Mouse (Mus musculus) liver, adult 2 months (tissue): ENCODE results near the gene Zfp37. TPM values are rescaled to one million over a fixed set of nuclear protein-coding genes. Genes with fewer than 3 reads are reported as not detected.

ENCODE experiments used
- DNase-seq: peaks from one replicate; pipeline ENCODE4 v3.0.0-alpha.2; 2011; ENCODE audit warnings: low read depth, low spot score; ENCODE audit errors: extremely low read depth
- H3K27ac ChIP-seq: fragments of 200-500 bp; replicated peaks from 2 replicates; pipeline ENCODE4 v1.5.1; 2012; ENCODE audit warnings: low read depth, mild to moderate bottlenecking, control low read depth, inconsistent platforms, low read length; ENCODE audit not compliant: insufficient read depth
- H3K27me3 ChIP-seq: fragments of 200-500 bp; 2 replicates; pipeline ENCODE4 v1.6.1; 2012; ENCODE audit warnings: mild to moderate bottlenecking, moderate library complexity, low read length, inconsistent platforms; ENCODE audit not compliant: control insufficient read depth, insufficient read depth
- H3K36me3 ChIP-seq: fragments of 200-500 bp; 2 replicates; pipeline ENCODE4 v1.6.1; 2012; ENCODE audit warnings: low read length, inconsistent platforms; ENCODE audit not compliant: control insufficient read depth, insufficient read depth
- H3K4me1 ChIP-seq: fragments of 200-500 bp; 2 replicates; pipeline ENCODE4 v1.6.1; 2011; ENCODE audit warnings: low read length; ENCODE audit not compliant: control insufficient read depth, insufficient read depth
- H3K4me3 ChIP-seq: fragments of 200-500 bp; 2 replicates; pipeline ENCODE4 v1.5.1; 2011; ENCODE audit warnings: low read depth, mild to moderate bottlenecking, control low read depth, low read length, moderate library complexity; ENCODE audit not compliant: insufficient read depth
- H3K79me2 ChIP-seq: fragments of 200-500 bp; 2 replicates; pipeline ENCODE4 v1.6.1; 2012; ENCODE audit warnings: inconsistent platforms, mild to moderate bottlenecking, low read length, moderate library complexity; ENCODE audit not compliant: control insufficient read depth, insufficient read depth
- H3K9ac ChIP-seq: fragments of 200-500 bp; 2 replicates; pipeline ENCODE4 v1.6.1; 2012; ENCODE audit warnings: low read depth, mild to moderate bottlenecking, control low read depth, inconsistent platforms, low read length
- CTCF ChIP-seq: fragments of 200-500 bp; IDR thresholded peaks from 2 replicates; pipeline ENCODE4 v1.5.1; 2011; ENCODE audit warnings: low read depth, low read length, control low read depth
- POLR2A ChIP-seq: fragments of 200-500 bp; IDR thresholded peaks from 2 replicates; pipeline ENCODE4 v1.6.1; 2011; ENCODE audit warnings: low read length, control low read depth; ENCODE audit not compliant: insufficient read depth; ENCODE audit errors: extremely low read depth
- WGBS: fragments of 180-500 bp; shearing (Covaris S2); methylation state at CpG from one replicate; pipeline ENCODE4 v1.1.7; 2018; 5-methylcytosine and 5-hydroxymethylcytosine counted together
- polyA plus RNA-seq: library from polyadenylated mRNA; depleted of rRNA; stranded (reverse); fragments of >200 nt; gene quantifications from 2 replicates; pipeline ENCODE4 v1.2.3, GENCODE M21; 2012
- total RNA-seq: library from RNA; depleted of rRNA; stranded (reverse); fragments of >200 nt; gene quantifications from 2 replicates; pipeline ENCODE4 v1.2.3, GENCODE M21; 2014

The Zfp37 gene
- total and polyA plus RNA-seq, 2 experiments = 0.06 to 0.37 TPM

GRCm38 (mm10) chr4:62230153-62230552, 694 bp downstream of the Zfp37 start:
- Histone ChIP-seq H3K79me2 (no peaks in the 10 kb centered on the region), H3K9ac (no peak overlapping the region), H3K4me3 (no peak overlapping the region), H3K4me1 (no peaks in the 10 kb centered on the region), H3K27me3 (no peaks in the 10 kb centered on the region), H3K36me3 (no peaks in the 10 kb centered on the region), H3K27ac (no peak overlapping the region)
- no peak for TF ChIP-seq POLR2A
- no peak for TF ChIP-seq CTCF
- WGBS = 73% methylated on average over 1 of the region's 1 CpGs
- no peak for DNase-seq

- no peaks in the 10 kb centered on the region for H3K4me1 ChIP-seq
- no peaks in the 10 kb centered on the region for H3K36me3 ChIP-seq
- no peak overlapping the region for H3K9ac ChIP-seq
- WGBS = 85% methylated on average over 7 of the region's 7 CpGs
- peak; percentile 26 for DNase-seq
- H3K4me3 ChIP-seq = no peak overlapping the region
- no peaks in the 10 kb centered on the region for H3K79me2 ChIP-seq
- no peak overlapping the region for H3K27ac ChIP-seq
- no peak for TF ChIP-seq POLR2A
- peak; percentile 44; the same call in 1 of the 2 replicates for TF ChIP-seq CTCF
- no peaks in the 10 kb centered on the region for H3K27me3 ChIP-seq
Observed at GRCm38 (mm10) chr4:62229448-62229847, 1.4 kb downstream of the Zfp37 start.

- WGBS = 33% methylated on average over 10 of the region's 10 CpGs
- TF ChIP-seq CTCF (peak; percentile 80), POLR2A (no peak)
- Histone ChIP-seq H3K27me3 (no peaks in the 10 kb centered on the region), H3K79me2 (no peaks in the 10 kb centered on the region), H3K9ac (no peak overlapping the region), H3K27ac (no peak overlapping the region), H3K36me3 (no peaks in the 10 kb centered on the region), H3K4me1 (no peaks in the 10 kb centered on the region), H3K4me3 (no peak overlapping the region)
- peak; percentile 8 for DNase-seq
Observed at GRCm38 (mm10) chr4:62228391-62228790, 2.5 kb downstream of the Zfp37 start.

- 80% methylated on average over 2 of the region's 2 CpGs for WGBS
- no peak for DNase-seq
Observed at GRCm38 (mm10) chr4:62213490-62213889, 17.4 kb downstream of the Zfp37 start.

GRCm38 (mm10) chr4:62210035-62210434, 20.8 kb downstream of the Zfp37 start:
- no peaks in the 10 kb centered on the region for H3K36me3 ChIP-seq

More at GRCm38 (mm10) chr4:62213490-62213889, 17.4 kb downstream of the Zfp37 start:
- TF ChIP-seq POLR2A (no peak), CTCF (no peak)
- H3K79me2 ChIP-seq = no peaks in the 10 kb centered on the region
- no peak overlapping the region for H3K9ac ChIP-seq
- peaks cover 2% of the 10 kb centered on the region; the same call in 1 of the 2 replicates for H3K4me1 ChIP-seq
- H3K27ac ChIP-seq = no peak overlapping the region
- no peaks in the 10 kb centered on the region; the same call in 1 of the 2 replicates for H3K27me3 ChIP-seq
- no peaks in the 10 kb centered on the region for H3K36me3 ChIP-seq
- no peak overlapping the region for H3K4me3 ChIP-seq

GRCm38 (mm10) chr4:62208696-62209380, 22.0 kb downstream of the Zfp37 start:
- DNase-seq = peak; percentile 13
- TF ChIP-seq CTCF = no peak
- TF ChIP-seq POLR2A = no peak
- no peaks in the 10 kb centered on the region for H3K79me2 ChIP-seq
- H3K9ac ChIP-seq = peak overlapping the region; percentile 50
- H3K36me3 ChIP-seq = no peaks in the 10 kb centered on the region
- H3K4me3 ChIP-seq = peak overlapping the region; percentile 72
- no peaks in the 10 kb centered on the region; the same call in 1 of the 2 replicates for H3K27me3 ChIP-seq
- H3K27ac ChIP-seq = no peak overlapping the region
- peaks cover 4% of the 10 kb centered on the region; the same call in 1 of the 2 replicates for H3K4me1 ChIP-seq
- WGBS = 9% methylated on average over 19 of the region's 19 CpGs

More at GRCm38 (mm10) chr4:62210035-62210434, 20.8 kb downstream of the Zfp37 start:
- TF ChIP-seq CTCF = no peak
- TF ChIP-seq POLR2A = no peak
- H3K79me2 ChIP-seq = no peaks in the 10 kb centered on the region
- H3K9ac ChIP-seq = no peak overlapping the region
- WGBS = 55% methylated on average over 4 of the region's 4 CpGs
- peaks cover 4% of the 10 kb centered on the region; the same call in 1 of the 2 replicates for H3K4me1 ChIP-seq
- no peaks in the 10 kb centered on the region; the same call in 1 of the 2 replicates for H3K27me3 ChIP-seq
- H3K27ac ChIP-seq = no peak overlapping the region
- DNase-seq = no peak
- H3K4me3 ChIP-seq = no peak overlapping the region
